Mouse (Mus musculus): ENCODE data around the gene Apex1.
"Not testable (repeated sequence)": the region's sequence is repeated elsewhere in the genome, so short reads cannot be mapped to it uniquely, and the experiment has no call there.

Apex1 gene

GRCm38 (mm10) chr14:50924281-50925064, at the start of gene Apex1, which contains the start of gene Osgep:
TSS of gene Apex1 (plus strand) at chr14:50924968.
TSS of gene Osgep (minus strand) at chr14:50924893.
- DNase-seq (ENCODE audit: low read depth, low spot score): peak; percentile 92

- DNase-seq (ENCODE audit: low read depth, low spot score): no peak
Measured at GRCm38 (mm10) chr14:50875175-50875574, 49.6 kb upstream of the Apex1 start.

GRCm38 (mm10) chr14:50875591-50876230, 49.1 kb upstream of the Apex1 start:
- no peak for DNase-seq (ENCODE audit: low read depth, low spot score)

- DNase-seq (ENCODE audit: low read depth, low spot score): no peak
Measured at GRCm38 (mm10) chr14:50876236-50876950, 48.4 kb upstream of the Apex1 start.

GRCm38 (mm10) chr14:50891621-50892020, 33.1 kb upstream of the Apex1 start:
- no peak for DNase-seq (ENCODE audit: low read depth, low spot score)

GRCm38 (mm10) chr14:50892091-50892490, 32.7 kb upstream of the Apex1 start:
- no peak for DNase-seq (ENCODE audit: low read depth, low spot score)

- no peak for DNase-seq (ENCODE audit: low read depth, low spot score)
Measured at GRCm38 (mm10) chr14:50892541-50893459, 32.0 kb upstream of the Apex1 start.

GRCm38 (mm10) chr14:50895407-50895806, 29.4 kb upstream of the Apex1 start:
- no peak for DNase-seq (ENCODE audit: low read depth, low spot score)

- no peak for DNase-seq (ENCODE audit: low read depth, low spot score)
Measured at GRCm38 (mm10) chr14:50895985-50896746, 28.6 kb upstream of the Apex1 start.

GRCm38 (mm10) chr14:50896747-50897373, 27.9 kb upstream of the Apex1 start:
- DNase-seq (ENCODE audit: low read depth, low spot score): no peak

GRCm38 (mm10) chr14:50897374-50897765, 27.4 kb upstream of the Apex1 start, which contains the start of gene Klhl33:
TSS of gene Klhl33 (minus strand) at chr14:50897507.
- DNase-seq (ENCODE audit: low read depth, low spot score): no peak

- not testable (repeated sequence) for DNase-seq (ENCODE audit: low read depth, low spot score)
Measured at GRCm38 (mm10) chr14:50897992-50898391, 26.8 kb upstream of the Apex1 start.

- no peak for DNase-seq (ENCODE audit: low read depth, low spot score)
Measured at GRCm38 (mm10) chr14:50903973-50904827, 20.6 kb upstream of the Apex1 start.

- no peak for DNase-seq (ENCODE audit: low read depth, low spot score)
Measured at GRCm38 (mm10) chr14:50904828-50905129, 20.0 kb upstream of the Apex1 start.

GRCm38 (mm10) chr14:50905327-50905726, 19.4 kb upstream of the Apex1 start:
- not testable (repeated sequence) for DNase-seq (ENCODE audit: low read depth, low spot score)

- DNase-seq (ENCODE audit: low read depth, low spot score): no peak
Measured at GRCm38 (mm10) chr14:50908126-50908525, 16.6 kb upstream of the Apex1 start.

GRCm38 (mm10) chr14:50911356-50911755, 13.4 kb upstream of the Apex1 start:
- no peak for DNase-seq (ENCODE audit: low read depth, low spot score)

- DNase-seq (ENCODE audit: low read depth, low spot score): not testable (repeated sequence)
Measured at GRCm38 (mm10) chr14:50923437-50923836, 1.3 kb upstream of the Apex1 start.

All from c-Kit-negative CD71-positive TER-119-positive erythroid progenitor cells, embryonic 14.5 days (primary cell).